In genomic region chr16:9589176-9589575, GRCm38 (mm10) we compare ENCODE assay signal across 26 mouse cellular contexts.
DNase-seq lines count a peak whose midpoint lies in the region; TF ChIP-seq lines count a peak whose summit lies in the region.
"Had no signal": no experiment of that assay in that cellular context is flagged by ENCODE, and none has a peak within 500 bp of the region (broad histone marks: within the 10 kb centered on the region; RNA-seq: fewer than 3 reads in every experiment).

No protein-coding gene starts in this region.

- no peak overlapping the region for H3K4me3 ChIP-seq in layer of hippocampus, adult 2 months
- no peak overlapping the region for H3K4me3 ChIP-seq in cortical plate, adult 2 months (ENCODE audit: insufficient read depth, low read length)
- H3K4me3 ChIP-seq: forebrain, embryonic 10.5 days; forebrain, embryonic 13.5 days; heart, embryonic 12.5 days; heart, embryonic 15.5 days; hindbrain, embryonic 10.5 days; hindbrain, embryonic 13.5 days; intestine, embryonic 15.5 days had no signal

- no peak for TF ChIP-seq POLR2A in cortical plate, adult 2 months (IDR thresholded peaks at IDR 0.05; ENCODE audit: extremely low read depth, insufficient read depth, low read length)

- peak; percentile 20 to 45 for DNase-seq in frontal cortex, adult 2 months (ENCODE audit: extremely low spot score in 1 of 2, low spot score in 1 of 2)
- no peak for DNase-seq in frontal cortex, postnatal 10 days (ENCODE audit: low spot score in 2 of 2)
- DNase-seq in layer of hippocampus, adult 2 months (ENCODE audit: low spot score in 2 of 2) = no peak
- DNase-seq in layer of hippocampus, postnatal 36 days = no peak
- peak; percentile 51 for DNase-seq in right cerebral cortex, adult 18-20 months
- no peak for DNase-seq in right cerebral cortex, postnatal 4 days
- DNase-seq in yolk sac, embryonic 10.5 days (ENCODE audit: low spot score) = no peak
- DNase-seq: adrenal gland, postnatal 10 days; adrenal gland, postnatal 36 days; B cell, adult 2 months; cerebellum, adult 11-12 months; cerebellum, adult 8-10 months; cerebellum, postnatal 10 days; cerebellum, postnatal 36 days; gastrocnemius, postnatal 10 days; gastrocnemius, postnatal 36 days; heart, postnatal 10 days; heart, postnatal 36 days had no signal

- peak overlapping the region; percentile 61 for H3K27ac ChIP-seq in layer of hippocampus, adult 2 months
- H3K27ac ChIP-seq in cortical plate, adult 2 months (ENCODE audit: insufficient read depth, low read length) = peak overlapping the region; percentile 6; the same call in 1 of the 2 replicates
- H3K27ac ChIP-seq: forebrain, embryonic 10.5 days; forebrain, embryonic 13.5 days; heart, embryonic 15.5 days; hindbrain, embryonic 10.5 days; hindbrain, embryonic 13.5 days; intestine, embryonic 15.5 days had no signal

- H3K4me1 ChIP-seq in cortical plate, adult 2 months (ENCODE audit: control insufficient read depth, insufficient read depth, low read length) = 0 out of 2 replicates have a peak, but pooled peaks cover 1% of the 10 kb centered on the region
- H3K4me1 ChIP-seq: forebrain, embryonic 10.5 days; forebrain, embryonic 13.5 days; heart, embryonic 12.5 days; heart, embryonic 15.5 days; hindbrain, embryonic 10.5 days; hindbrain, embryonic 13.5 days; intestine, embryonic 15.5 days had no signal

- no peak for TF ChIP-seq CTCF in layer of hippocampus, adult 2 months (conservative IDR thresholded peaks at IDR 0.05)
- no peak for TF ChIP-seq CTCF in cortical plate, adult 2 months (IDR thresholded peaks at IDR 0.05; ENCODE audit: extremely low read depth, insufficient read depth, low read length)

Comparison
In these comparisons a context has a peak if more than half of its experiments do, and no peak if none do; other contexts are left out.
1. DNase-seq: peak in frontal cortex, adult 2 months (2 of 2) and right cerebral cortex, adult 18-20 months (single experiment); none in frontal cortex, postnatal 10 days (0 of 2), layer of hippocampus, adult 2 months (0 of 2), layer of hippocampus, postnatal 36 days (0 of 2), right cerebral cortex, postnatal 4 days (single experiment) and yolk sac, embryonic 10.5 days (single experiment).